Mouse (Mus musculus) MEL (cell line): Measurements from ENCODE around the gene Scyl2. TPM values are rescaled to one million over a fixed set of nuclear protein-coding genes. Genes with fewer than 3 reads are reported as not detected.

Source experiments
- DNase-seq: peaks from one replicate; pipeline ENCODE4 v3.0.0; 2011; ENCODE audit warnings: low read depth, low spot score
- H3K27ac ChIP-seq: 2 replicates; pipeline ENCODE4 v1.5.1; 2012; ENCODE audit warnings: low read depth, mild to moderate bottlenecking, control low read depth, low read length, moderate library complexity; ENCODE audit not compliant: control insufficient read depth
- H3K27me3 ChIP-seq, 2 experiments: fragments of 150-350 bp in 1 of 2; sonication (generic) in 1 of 2; 2 replicates each; pipeline ENCODE4 v1.6.1; 2012; ENCODE audit warnings: low read length in 2 of 2, mild to moderate bottlenecking in 2 of 2, improper control_type of control experiment in 1 of 2, moderate library complexity in 1 of 2; ENCODE audit not compliant: insufficient read depth in 2 of 2, control insufficient read depth in 1 of 2
- H3K36me3 ChIP-seq, 2 experiments: 2 replicates each; pipeline ENCODE4 v1.6.1; 2012 to 2014; ENCODE audit warnings: low read length in 2 of 2, improper control_type of control experiment in 1 of 2, inconsistent platforms in 1 of 2, mild to moderate bottlenecking in 1 of 2; ENCODE audit not compliant: insufficient read depth in 2 of 2, control insufficient read depth in 1 of 2
- H3K4me1 ChIP-seq, 2 experiments: fragments of 150-350 bp in 1 of 2; sonication (generic) in 1 of 2; 2 replicates each; pipeline ENCODE4 v1.6.1; 2012; ENCODE audit warnings: low read length in 2 of 2, improper control_type of control experiment in 1 of 2, mild to moderate bottlenecking in 1 of 2; ENCODE audit not compliant: insufficient read depth in 2 of 2, control insufficient read depth in 1 of 2
- H3K4me3 ChIP-seq, 2 experiments: fragments of 150-350 bp in 1 of 2; sonication (generic) in 1 of 2; 2 replicates each; pipeline ENCODE4 v1.5.1; 2012; ENCODE audit warnings: low read depth in 2 of 2, low read length in 2 of 2, mild to moderate bottlenecking in 2 of 2, moderate library complexity in 2 of 2, control low read depth in 1 of 2, improper control_type of control experiment in 1 of 2; ENCODE audit not compliant: control insufficient read depth in 1 of 2, insufficient read depth in 1 of 2
- H3K79me2 ChIP-seq: 2 replicates; pipeline ENCODE4 v1.6.1; 2012; ENCODE audit warnings: mild to moderate bottlenecking, low read length, moderate library complexity; ENCODE audit not compliant: control insufficient read depth, poor library complexity, insufficient read depth
- H3K9ac ChIP-seq: 2 replicates; pipeline ENCODE4 v1.6.1; 2012; ENCODE audit warnings: low read depth, mild to moderate bottlenecking, control low read depth, low read length, moderate library complexity; ENCODE audit not compliant: control insufficient read depth, poor library complexity, severe bottlenecking
- H3K9me3 ChIP-seq: fragments of 150-350 bp; sonication (generic); replicated peaks from 2 replicates; pipeline ENCODE4 v1.6.1; 2012; ENCODE audit warnings: mild to moderate bottlenecking, low read length, improper control_type of control experiment, moderate library complexity; ENCODE audit not compliant: insufficient read depth
- BHLHE40 ChIP-seq: IDR thresholded peaks from 2 replicates; pipeline ENCODE4 v1.6.1; 2012; ENCODE audit warnings: low read depth, mild to moderate bottlenecking, inconsistent platforms, low read length, improper control_type of control experiment, borderline replicate concordance
- CHD1 ChIP-seq: IDR thresholded peaks from 2 replicates; pipeline ENCODE4 v1.6.1; 2012; ENCODE audit warnings: low read depth, mild to moderate bottlenecking, inconsistent platforms, low read length, improper control_type of control experiment
- CHD2 ChIP-seq: IDR thresholded peaks from 2 replicates; pipeline ENCODE4 v1.6.1; 2011; ENCODE audit warnings: low read length, improper control_type of control experiment
- CTCF ChIP-seq, 3 experiments: IDR thresholded peaks in 2 of 3; conservative IDR thresholded peaks in 1 of 3; 2 replicates each; pipeline ENCODE4 v1.5.1; 2011 to 2012; ENCODE audit warnings: low read length in 3 of 3, low read depth in 2 of 3, mild to moderate bottlenecking in 2 of 3, improper control_type of control experiment in 1 of 3, inconsistent platforms in 1 of 3, mixed read lengths in 1 of 3, moderate library complexity in 1 of 3; ENCODE audit not compliant: control insufficient read depth in 1 of 3, insufficient read depth in 1 of 3, poor library complexity in 1 of 3, severe bottlenecking in 1 of 3
- E2F4 ChIP-seq: IDR thresholded peaks from 2 replicates; pipeline ENCODE4 v1.6.1; 2011; ENCODE audit warnings: low read depth, low read length, improper control_type of control experiment, borderline replicate concordance
- EP300 ChIP-seq, 2 experiments: IDR thresholded peaks; 2 replicates each; pipeline ENCODE4 v1.6.1; 2011; ENCODE audit warnings: improper control_type of control experiment in 2 of 2, low read length in 2 of 2, low read depth in 1 of 2, mild to moderate bottlenecking in 1 of 2
- GATA1 ChIP-seq: IDR thresholded peaks from 2 replicates; pipeline ENCODE4 v1.6.1; 2011; ENCODE audit warnings: low read depth, low read length, improper control_type of control experiment
- MAFK ChIP-seq: IDR thresholded peaks from 2 replicates; pipeline ENCODE4 v1.6.1; 2011; ENCODE audit warnings: low read depth, mild to moderate bottlenecking, low read length, improper control_type of control experiment, borderline replicate concordance
- MAX ChIP-seq: IDR thresholded peaks from 2 replicates; pipeline ENCODE4 v1.6.1; 2011; ENCODE audit warnings: low read length, improper control_type of control experiment
- MEF2A ChIP-seq: IDR thresholded peaks from 2 replicates; pipeline ENCODE4 v1.6.1; 2014; ENCODE audit warnings: low read depth, mild to moderate bottlenecking, inconsistent platforms, low read length, improper control_type of control experiment; ENCODE audit not compliant: poor library complexity, insufficient replicate concordance, severe bottlenecking; ENCODE audit errors: extremely low read depth
- MXI1 ChIP-seq: IDR thresholded peaks from 2 replicates; pipeline ENCODE4 v1.6.1; 2011; ENCODE audit warnings: mild to moderate bottlenecking, low read depth, low read length, improper control_type of control experiment
- POLR2AphosphoS2 ChIP-seq: IDR thresholded peaks from 2 replicates; pipeline ENCODE4 v1.6.1; 2011; ENCODE audit warnings: low read length, improper control_type of control experiment
- RCOR1 ChIP-seq: IDR thresholded peaks from 2 replicates; pipeline ENCODE4 v1.6.1; 2012; ENCODE audit warnings: low read depth, mild to moderate bottlenecking, inconsistent platforms, low read length, improper control_type of control experiment
- TAL1 ChIP-seq: IDR thresholded peaks from 2 replicates; pipeline ENCODE4 v1.6.1; 2012; ENCODE audit warnings: mild to moderate bottlenecking, inconsistent platforms, low read length, moderate library complexity, mixed read lengths
- TCF12 ChIP-seq: IDR thresholded peaks from 2 replicates; pipeline ENCODE4 v1.6.1; 2014; ENCODE audit warnings: low read depth, mild to moderate bottlenecking, inconsistent platforms, low read length, improper control_type of control experiment, moderate library complexity
- UBTF ChIP-seq: IDR thresholded peaks from 2 replicates; pipeline ENCODE4 v1.6.1; 2012; ENCODE audit warnings: low read depth, mild to moderate bottlenecking, inconsistent platforms, low read length, improper control_type of control experiment, moderate library complexity, borderline replicate concordance; ENCODE audit not compliant: insufficient read depth
- USF2 ChIP-seq, 2 experiments: IDR thresholded peaks; 2 replicates each; pipeline ENCODE4 v1.6.1; 2011 to 2012; ENCODE audit warnings: improper control_type of control experiment in 2 of 2, low read length in 2 of 2, borderline replicate concordance in 1 of 2, inconsistent platforms in 1 of 2, low read depth in 1 of 2, mild to moderate bottlenecking in 1 of 2; ENCODE audit not compliant: insufficient read depth in 1 of 2
- ZMIZ1 ChIP-seq: IDR thresholded peaks from 2 replicates; pipeline ENCODE4 v1.6.1; 2012; ENCODE audit warnings: low read depth, mild to moderate bottlenecking, inconsistent platforms, low read length, improper control_type of control experiment, moderate library complexity
- polyA plus RNA-seq, 2 experiments: library from polyadenylated mRNA; stranded (reverse) in 1 of 2; unstranded in 1 of 2; fragments of >175 nt in 1 of 2; fragments of >200 nt in 1 of 2; gene quantifications; 2 replicates each; pipeline versions ENCODE4 v1.2.1 to v1.2.4; 2012; ENCODE audit warnings: low replicate concordance in 2 of 2, low read depth in 1 of 2; ENCODE audit not compliant: insufficient read length in 2 of 2, insufficient read depth in 1 of 2, missing spikeins in 1 of 2
- total RNA-seq: library from RNA; depleted of rRNA; stranded (reverse); fragments of 300-350 nt; gene quantifications from 2 replicates; pipeline ENCODE4 v1.2.3, GENCODE M21; 2012

Scyl2 gene
- total and polyA plus RNA-seq, 3 experiments = 19.8 to 27.9 TPM; not detected in 1

DNA sequence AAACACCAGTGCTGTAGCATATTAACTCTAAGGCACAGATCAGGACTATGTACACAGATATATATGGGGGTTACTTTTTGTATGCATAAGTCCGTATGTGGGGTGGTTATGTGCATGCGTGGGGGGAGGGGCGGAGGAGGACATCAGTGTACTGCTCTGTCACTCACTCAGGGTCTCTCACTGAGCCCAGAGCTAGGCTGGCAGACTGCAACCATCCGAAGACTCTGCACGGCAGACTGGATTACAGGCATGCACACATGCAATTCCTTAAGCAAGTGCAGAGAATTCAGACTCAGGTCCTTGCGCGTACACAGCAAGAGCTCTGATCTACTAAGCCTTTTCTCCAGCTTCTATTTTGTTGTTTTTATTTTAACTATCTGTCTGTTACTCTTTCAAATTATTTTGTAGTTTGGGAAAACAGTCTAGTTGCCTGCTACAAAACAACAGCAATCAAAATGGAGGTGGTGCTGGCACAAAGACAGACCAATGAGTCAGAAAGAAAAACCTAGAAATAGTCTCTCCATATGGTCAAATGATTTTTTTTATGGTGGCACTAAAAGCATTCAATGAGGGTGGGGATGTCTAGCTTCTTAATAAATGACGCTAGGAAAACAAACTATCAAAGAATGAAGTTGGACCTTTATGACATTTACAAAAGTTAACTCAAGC is 21.0 kb downstream of the Scyl2 start:
- H3K9ac ChIP-seq = no peak overlapping the region
- H3K79me2 ChIP-seq = no peaks in the 10 kb centered on the region
- no peak overlapping the region for H3K4me3 ChIP-seq
- DNase-seq = no peak
- H3K9me3 ChIP-seq = no peaks in the 10 kb centered on the region
- no peak overlapping the region for H3K27ac ChIP-seq
- no peaks in the 10 kb centered on the region for H3K4me1 ChIP-seq
- peaks cover 0 to 8% of the 10 kb centered on the region in 2 experiments; a peak in 2 of 4 replicates for H3K36me3 ChIP-seq
- no peaks in the 10 kb centered on the region for H3K27me3 ChIP-seq
- TF ChIP-seq E2F4 (no peak), GATA1 (no peak), CHD1 (no peak), TCF12 (no peak), MAFK (no peak), BHLHE40 (no peak), RCOR1 (no peak), UBTF (no peak), MAX (no peak), ZMIZ1 (no peak), CHD2 (no peak), TAL1 (no peak), USF2 (IDR thresholded peaks at IDR 0.05; ENCODE audit: borderline replicate concordance in 1 of 2, insufficient read depth in 1 of 2, low read depth in 1 of 2, low read length in 2 of 2) (no peak), EP300 (IDR thresholded peaks at IDR 0.05; ENCODE audit: low read depth in 1 of 2, low read length in 2 of 2) (no peak), MEF2A (no peak), CTCF (IDR thresholded peaks at IDR 0.05 in 2 of 3, conservative IDR thresholded peaks at IDR 0.05 in 1 of 3; ENCODE audit: control insufficient read depth in 1 of 3, insufficient read depth in 1 of 3, low read depth in 2 of 3, low read length in 3 of 3, poor library complexity in 1 of 3, severe bottlenecking in 1 of 3) (no peak), MXI1 (no peak)

- no peak for TF ChIP-seq UBTF
- no peak for TF ChIP-seq E2F4
- TF ChIP-seq POLR2AphosphoS2 = no peak
- no peak for TF ChIP-seq USF2 (IDR thresholded peaks at IDR 0.05; ENCODE audit: borderline replicate concordance in 1 of 2, insufficient read depth in 1 of 2, low read depth in 1 of 2, low read length in 2 of 2)
- TF ChIP-seq, all 39 proteins: peak for 0
- no peak overlapping the region for H3K4me3 ChIP-seq
- no peaks in the 10 kb centered on the region for H3K9me3 ChIP-seq
- DNase-seq = no peak
- no peaks in the 10 kb centered on the region for H3K4me1 ChIP-seq
- H3K79me2 ChIP-seq = no peaks in the 10 kb centered on the region
- no peaks in the 10 kb centered on the region for H3K27me3 ChIP-seq
- no peak overlapping the region for H3K27ac ChIP-seq
- no peak overlapping the region for H3K9ac ChIP-seq
- H3K36me3 ChIP-seq = peaks cover 0 to 24% of the 10 kb centered on the region in 2 experiments; a peak in 2 of 4 replicates
Measured at GRCm38 (mm10) chr10:89656366-89656765, 29.7 kb downstream of the Scyl2 start.
